Mouse (Mus musculus) hindlimb bud, embryonic 11.5 days (tissue): ENCODE measurements around the gene Vcpkmt.

Source experiments
- DNase-seq: peaks from one replicate; pipeline ENCODE4 v3.0.0-alpha.2; 2012; ENCODE audit warnings: low read depth, low spot score; ENCODE audit errors: extremely low spot score

The Vcpkmt gene

GRCm38 (mm10) chr12:69538362-69538950, 44.4 kb downstream of the Vcpkmt start:
- DNase-seq = no peak

GRCm38 (mm10) chr12:69537675-69538361, 45.0 kb downstream of the Vcpkmt start:
- no peak for DNase-seq

GRCm38 (mm10) chr12:69537243-69537674, 45.6 kb downstream of the Vcpkmt start:
- no peak for DNase-seq

GRCm38 (mm10) chr12:69536616-69537242, 46.1 kb downstream of the Vcpkmt start:
- no peak for DNase-seq

GRCm38 (mm10) chr12:69533237-69533636, 49.6 kb downstream of the Vcpkmt start:
- DNase-seq = no peak

GRCm38 (mm10) chr12:69532530-69532929, 50.3 kb downstream of the Vcpkmt start:
- DNase-seq = no peak

- DNase-seq = no peak
These were observed 50.7 kb downstream of the Vcpkmt start for GRCm38 (mm10) chr12:69532091-69532490.

GRCm38 (mm10) chr12:69529694-69530403, 53.0 kb downstream of the Vcpkmt start:
- DNase-seq = no peak

- no peak for DNase-seq
These were observed 54.4 kb downstream of the Vcpkmt start for GRCm38 (mm10) chr12:69528275-69529032.
